Mouse (Mus musculus) CH12.LX (cell line): ENCODE results near the gene Cbfa2t2. TPM values are rescaled to one million over a fixed set of nuclear protein-coding genes. Genes with fewer than 3 reads are reported as not detected.

ENCODE experiments used
- DNase-seq: peaks from one replicate; pipeline ENCODE4 v3.0.0-alpha.2; 2013; ENCODE audit errors: extremely low read depth
- H3K27ac ChIP-seq: 2 replicates; pipeline ENCODE4 v1.5.1; 2012; ENCODE audit warnings: low read depth, mild to moderate bottlenecking, control low read depth, moderate library complexity; ENCODE audit not compliant: insufficient read depth
- H3K27me3 ChIP-seq: replicated peaks from 2 replicates; pipeline ENCODE3; 2012; ENCODE audit warnings: inconsistent platforms
- H3K36me3 ChIP-seq, 2 experiments: replicated peaks in 1 of 2; 2 replicates each; pipeline versions ENCODE3 to v1.6.1; 2012; ENCODE audit warnings: inconsistent platforms in 1 of 2, low read length in 1 of 2, mild to moderate bottlenecking in 1 of 2, mixed read lengths in 1 of 2, moderate library complexity in 1 of 2; ENCODE audit not compliant: control insufficient read depth in 1 of 2, insufficient read depth in 1 of 2
- H3K4me1 ChIP-seq, 2 experiments: 2 replicates each; pipeline ENCODE4 v1.6.1; 2012; ENCODE audit warnings: inconsistent platforms in 1 of 2, moderate library complexity in 1 of 2; ENCODE audit not compliant: insufficient read depth in 2 of 2, control insufficient read depth in 1 of 2
- H3K4me2 ChIP-seq: 2 replicates; pipeline ENCODE4 v1.6.1; 2012; ENCODE audit warnings: low read depth, mild to moderate bottlenecking, control low read depth; ENCODE audit not compliant: poor library complexity, insufficient read depth, severe bottlenecking
- H3K4me3 ChIP-seq, 3 experiments: fragments of 150-350 bp in 1 of 3; sonication (generic) in 1 of 3; replicated peaks in 1 of 3; 2 replicates each; pipeline versions ENCODE3 to v1.5.1; 2011 to 2012; ENCODE audit warnings: low read depth in 2 of 3, low read length in 2 of 3, mild to moderate bottlenecking in 2 of 3, moderate library complexity in 2 of 3, control low read depth in 1 of 3, improper control_type of control experiment in 1 of 3, inconsistent platforms in 1 of 3, mixed read lengths in 1 of 3; ENCODE audit not compliant: poor library complexity in 1 of 3
- H3K79me2 ChIP-seq: replicated peaks from 2 replicates; pipeline ENCODE4 v1.6.1; 2012; ENCODE audit warnings: mild to moderate bottlenecking, moderate library complexity; ENCODE audit not compliant: control insufficient read depth, poor library complexity, insufficient read depth, severe bottlenecking; ENCODE audit errors: extremely low read depth
- H3K9ac ChIP-seq: 2 replicates; pipeline ENCODE4 v1.6.1; 2012; ENCODE audit warnings: low read depth, mild to moderate bottlenecking, control low read depth, moderate library complexity; ENCODE audit not compliant: insufficient read depth
- H3K9me3 ChIP-seq: replicated peaks from 2 replicates; pipeline ENCODE3; 2012; ENCODE audit warnings: low read length, inconsistent platforms, mixed read lengths
- BHLHE40 ChIP-seq: IDR thresholded peaks from 2 replicates; pipeline ENCODE4 v1.6.1; 2011; ENCODE audit warnings: mild to moderate bottlenecking, low read depth, low read length, improper control_type of control experiment
- CHD1 ChIP-seq: IDR thresholded peaks from 2 replicates; pipeline ENCODE4 v1.6.1; 2012; ENCODE audit warnings: low read depth, low read length, improper control_type of control experiment, inconsistent platforms
- E2F4 ChIP-seq: IDR thresholded peaks from 2 replicates; pipeline ENCODE4 v1.6.1; 2011; ENCODE audit warnings: low read depth, low read length, improper control_type of control experiment; ENCODE audit not compliant: insufficient replicate concordance
- ELF1 ChIP-seq: IDR thresholded peaks from 2 replicates; pipeline ENCODE4 v1.6.1; 2014; ENCODE audit warnings: low read depth, mild to moderate bottlenecking, inconsistent platforms, low read length, improper control_type of control experiment
- EP300 ChIP-seq: IDR thresholded peaks from 2 replicates; pipeline ENCODE4 v1.6.1; 2011; ENCODE audit warnings: low read length, improper control_type of control experiment
- ETS1 ChIP-seq: conservative IDR thresholded peaks from 2 replicates; pipeline ENCODE4 v1.6.1; 2012; ENCODE audit warnings: low read depth, mild to moderate bottlenecking, inconsistent platforms, low read length, improper control_type of control experiment, moderate library complexity
- GABPA ChIP-seq: IDR thresholded peaks from 2 replicates; pipeline ENCODE4 v1.6.1; 2012; ENCODE audit warnings: low read depth, low read length, improper control_type of control experiment, inconsistent platforms; ENCODE audit not compliant: insufficient replicate concordance
- HCFC1 ChIP-seq: IDR thresholded peaks from 2 replicates; pipeline ENCODE4 v1.6.1; 2012; ENCODE audit warnings: low read depth, mild to moderate bottlenecking, inconsistent platforms, low read length, improper control_type of control experiment
- JUND ChIP-seq: conservative IDR thresholded peaks from 2 replicates; pipeline ENCODE4 v1.6.1; 2011; ENCODE audit warnings: low read depth, low read length, improper control_type of control experiment
- MAX ChIP-seq: IDR thresholded peaks from 2 replicates; pipeline ENCODE4 v1.6.1; 2011; ENCODE audit warnings: low read length, improper control_type of control experiment
- MAZ ChIP-seq: IDR thresholded peaks from 2 replicates; pipeline ENCODE4 v1.6.1; 2012; ENCODE audit warnings: low read depth, mild to moderate bottlenecking, inconsistent platforms, low read length, improper control_type of control experiment, moderate library complexity
- POLR2A ChIP-seq: IDR thresholded peaks from 2 replicates; pipeline ENCODE4 v1.6.1; 2011; ENCODE audit warnings: low read depth, mild to moderate bottlenecking, improper control_type of control experiment, low read length
- RAD21 ChIP-seq: IDR thresholded peaks from 2 replicates; pipeline ENCODE4 v1.6.1; 2011; ENCODE audit warnings: low read depth, mild to moderate bottlenecking, low read length, improper control_type of control experiment, moderate library complexity
- RCOR1 ChIP-seq: conservative IDR thresholded peaks from 2 replicates; pipeline ENCODE4 v1.6.1; 2012; ENCODE audit warnings: low read depth, mild to moderate bottlenecking, inconsistent platforms, low read length, improper control_type of control experiment
- SMC3 ChIP-seq: IDR thresholded peaks from 2 replicates; pipeline ENCODE4 v1.6.1; 2011; ENCODE audit warnings: low read depth, low read length, improper control_type of control experiment
- ZMIZ1 ChIP-seq: IDR thresholded peaks from 2 replicates; pipeline ENCODE4 v1.6.1; 2012; ENCODE audit warnings: low read depth, mild to moderate bottlenecking, inconsistent platforms, low read length, improper control_type of control experiment
- dilution Hi-C: fragments of 300-500 bp; cut with MboI; formaldehyde crosslinking; loops from 2 replicates; pipeline ENCODE4 v1.14.3; 2020; ENCODE audit warnings: low sequenced_read_pairs; ENCODE audit not compliant: extremely low pct_unique_long_range_greater_than_20kb, extremely low pct_ligation_motif_present
- in situ Hi-C: fragments of 300-500 bp; cut with MboI; formaldehyde crosslinking; loops from 3 replicates; pipeline ENCODE4 v1.14.3; 2019; ENCODE audit warnings: low sequenced_read_pairs, low pct_ligation_motif_present, low pct_unique_long_range_greater_than_20kb, mixed read lengths
- polyA plus RNA-seq: library from polyadenylated mRNA; unstranded; fragments of >175 nt; gene quantifications from 2 replicates; pipeline ENCODE4 v1.2.1, GENCODE M21; 2012; ENCODE audit warnings: low read depth; ENCODE audit not compliant: insufficient read length
- total RNA-seq, 2 experiments: library from RNA; depleted of rRNA; stranded (reverse); fragments of 300-350 nt in 1 of 2; fragments of >200 nt in 1 of 2; gene quantifications; 2 replicates each; pipeline ENCODE4 v1.2.3; 2012 to 2014

The Cbfa2t2 gene
- total and polyA plus RNA-seq, 3 experiments = 6.0 to 12.6 (median 7.0) TPM

DNA sequence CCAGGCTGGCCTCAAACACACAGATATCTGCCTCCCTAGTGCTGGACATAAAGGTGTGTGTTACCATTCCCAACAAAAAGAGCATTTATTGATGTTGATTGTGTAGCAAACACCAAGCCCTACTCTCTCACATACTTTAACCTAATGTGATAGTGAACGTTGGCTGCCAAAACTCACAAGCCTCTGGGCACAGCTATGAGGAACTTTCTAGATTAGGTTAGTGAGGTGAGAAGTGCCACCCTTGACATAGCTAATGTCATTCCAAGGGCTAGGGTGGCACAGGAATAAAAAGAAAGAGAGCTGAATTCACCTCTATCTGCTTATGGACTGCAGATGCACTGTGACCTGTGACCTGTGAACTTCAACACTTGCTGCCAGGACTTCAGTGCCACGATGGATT, 39.8 kb upstream of the Cbfa2t2 start:
- Histone ChIP-seq H3K4me2 (no peak overlapping the region), H3K36me3 (no peaks in the 10 kb centered on the region), H3K9me3 (no peaks in the 10 kb centered on the region), H3K4me3 (no peak overlapping the region), H3K27ac (no peak overlapping the region), H3K27me3 (no peaks in the 10 kb centered on the region), H3K4me1 (no peaks in the 10 kb centered on the region), H3K79me2 (no peaks in the 10 kb centered on the region), H3K9ac (no peak overlapping the region)
- DNase-seq = no peak
- dilution Hi-C loops (no loop called here), in situ Hi-C loops (no loop called here)
- TF ChIP-seq HCFC1 (no peak), MAX (no peak), SMC3 (no peak), EP300 (no peak), RCOR1 (no peak), ELF1 (no peak), POLR2A (no peak), E2F4 (no peak), BHLHE40 (no peak), ZMIZ1 (no peak), JUND (no peak), ETS1 (no peak), CHD1 (no peak)

DNA sequence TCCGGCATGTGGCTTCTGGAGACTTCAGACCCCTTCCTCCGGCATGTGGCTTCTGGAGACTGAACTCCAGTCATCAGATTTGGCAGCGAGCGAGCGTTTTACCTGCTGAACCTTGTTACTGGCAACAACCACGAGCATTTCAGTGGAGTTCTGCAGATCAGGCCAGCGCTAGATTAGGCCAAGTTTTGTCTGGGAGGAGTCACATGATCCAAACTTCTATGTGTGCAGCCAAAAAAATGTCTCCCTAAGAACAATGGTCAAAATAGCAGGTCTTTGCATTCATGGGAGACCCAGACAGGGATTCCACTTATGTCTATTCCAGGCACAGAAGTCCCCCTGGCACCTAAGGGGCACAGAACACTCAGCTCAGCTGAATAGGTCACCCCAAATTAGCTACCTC, 38.0 kb upstream of the Cbfa2t2 start:
- no peak for DNase-seq
- Histone ChIP-seq H3K9ac (no peak overlapping the region), H3K36me3 (no peaks in the 10 kb centered on the region), H3K9me3 (no peaks in the 10 kb centered on the region), H3K27ac (no peak overlapping the region), H3K4me3 (no peak overlapping the region), H3K4me1 (no peaks in the 10 kb centered on the region), H3K27me3 (no peaks in the 10 kb centered on the region), H3K79me2 (no peaks in the 10 kb centered on the region), H3K4me2 (no peak overlapping the region)
- TF ChIP-seq EP300 (no peak), RAD21 (no peak), MAZ (no peak), E2F4 (no peak)
- in situ Hi-C loops = no loop called here
- dilution Hi-C loops = no loop called here

DNA sequence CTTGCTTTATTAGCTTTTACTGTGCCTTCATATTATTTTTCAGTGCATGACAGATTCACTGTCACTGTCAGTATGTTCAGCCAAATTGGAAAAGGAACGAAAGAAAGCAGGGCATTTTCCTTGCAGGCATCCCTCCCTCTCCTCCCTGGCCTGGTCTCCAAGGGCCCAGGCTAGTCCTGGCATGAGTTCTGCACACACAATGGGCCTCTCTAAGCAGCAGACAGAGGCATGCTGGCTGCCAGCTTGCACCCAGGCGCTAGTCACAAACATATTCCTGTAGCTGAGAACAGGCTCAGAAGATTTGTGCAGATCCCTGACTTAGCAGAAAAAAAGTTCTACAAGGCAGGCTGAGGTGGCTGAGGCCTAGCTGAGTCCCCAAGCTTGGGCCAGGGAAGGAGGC, 37.0 kb upstream of the Cbfa2t2 start:
- dilution Hi-C loops (no loop called here), in situ Hi-C loops (no loop called here)
- no peak for DNase-seq
- Histone ChIP-seq H3K9ac (no peak overlapping the region), H3K79me2 (no peaks in the 10 kb centered on the region), H3K4me3 (no peak overlapping the region), H3K9me3 (no peaks in the 10 kb centered on the region), H3K4me1 (no peaks in the 10 kb centered on the region), H3K36me3 (no peaks in the 10 kb centered on the region), H3K27me3 (no peaks in the 10 kb centered on the region), H3K27ac (no peak overlapping the region), H3K4me2 (no peak overlapping the region)
- TF ChIP-seq EP300 = no peak
- TF ChIP-seq RCOR1 = no peak
- TF ChIP-seq GABPA = no peak
- no peak for TF ChIP-seq HCFC1
